ENCODE assay signal across 11 mouse cellular contexts in genomic region chr8:72573450-72573849, GRCm38 (mm10). TPM values are rescaled to one million over a fixed set of nuclear protein-coding genes. Genes with fewer than 3 reads are reported as not detected.
DNase-seq lines count a peak whose midpoint lies in the region; ATAC-seq and TF ChIP-seq lines count a peak whose summit lies in the region.
"Had no signal": no experiment of that assay in that cellular context is flagged by ENCODE, and none has a peak within 500 bp of the region (broad histone marks: within the 10 kb centered on the region; RNA-seq: fewer than 3 reads in every experiment).

No protein-coding gene starts in this region.

- H3K4me1 ChIP-seq in forebrain, postnatal 0 days (ENCODE audit: insufficient read depth): peaks cover 13% of the 10 kb centered on the region
- peaks cover 36% of the 10 kb centered on the region for H3K4me1 ChIP-seq in forebrain, embryonic 15.5 days
- peaks cover 11% of the 10 kb centered on the region for H3K4me1 ChIP-seq in hindbrain, postnatal 0 days (ENCODE audit: insufficient read depth, low read length)
- peaks cover 35% of the 10 kb centered on the region for H3K4me1 ChIP-seq in hindbrain, embryonic 13.5 days (replicated peaks)

- H3K4me2 ChIP-seq in forebrain, postnatal 0 days (ENCODE audit: low read depth): peak overlapping the region; percentile 91; the same call in 1 of the 2 replicates
- H3K4me2 ChIP-seq in forebrain, embryonic 15.5 days (replicated peaks): no peak overlapping the region
- peak overlapping the region; percentile 93 for H3K4me2 ChIP-seq in hindbrain, postnatal 0 days (ENCODE audit: low read depth, low read length)
- no peak overlapping the region; the same call in 1 of the 2 replicates for H3K4me2 ChIP-seq in hindbrain, embryonic 13.5 days

- 68% methylated on average over 6 of the region's 6 CpGs for WGBS in forebrain, postnatal 0 days
- WGBS in forebrain, embryonic 15.5 days: 77% methylated on average over 6 of the region's 6 CpGs
- 71% methylated on average over 6 of the region's 6 CpGs for WGBS in hindbrain, postnatal 0 days
- WGBS in hindbrain, embryonic 13.5 days: 81% methylated on average over 6 of the region's 6 CpGs

- H3K27me3 ChIP-seq in forebrain, postnatal 0 days (ENCODE audit: insufficient read depth, low read length): no peaks in the 10 kb centered on the region
- no peaks in the 10 kb centered on the region for H3K27me3 ChIP-seq in forebrain, embryonic 15.5 days
- no peaks in the 10 kb centered on the region for H3K27me3 ChIP-seq in hindbrain, postnatal 0 days (ENCODE audit: insufficient read depth, low read length)
- H3K27me3 ChIP-seq in hindbrain, embryonic 13.5 days: no peaks in the 10 kb centered on the region

- no peak for ATAC-seq in forebrain, postnatal 0 days
- no peak for ATAC-seq in forebrain, embryonic 15.5 days (replicated peaks)
- no peak for ATAC-seq in hindbrain, postnatal 0 days
- ATAC-seq in hindbrain, embryonic 13.5 days (ENCODE audit: low FRiP score): no peak
- ATAC-seq: intestine, embryonic 16.5 days had no signal

- no peak overlapping the region for H3K27ac ChIP-seq in forebrain, postnatal 0 days (ENCODE audit: low read depth, low read length)
- no peak overlapping the region for H3K27ac ChIP-seq in forebrain, embryonic 15.5 days (replicated peaks)
- no peak overlapping the region for H3K27ac ChIP-seq in hindbrain, postnatal 0 days
- H3K27ac ChIP-seq in hindbrain, embryonic 13.5 days: no peak overlapping the region

- no peak overlapping the region for H3K9ac ChIP-seq in forebrain, postnatal 0 days
- H3K9ac ChIP-seq in forebrain, embryonic 15.5 days (replicated peaks): no peak overlapping the region; the same call in 1 of the 2 replicates
- H3K9ac ChIP-seq in hindbrain, postnatal 0 days (replicated peaks; ENCODE audit: low read length): no peak overlapping the region
- no peak overlapping the region for H3K9ac ChIP-seq in hindbrain, embryonic 13.5 days

- H3K36me3 ChIP-seq in forebrain, postnatal 0 days (ENCODE audit: insufficient read depth): peaks cover 6% of the 10 kb centered on the region
- peaks cover 6% of the 10 kb centered on the region for H3K36me3 ChIP-seq in forebrain, embryonic 15.5 days
- H3K36me3 ChIP-seq in hindbrain, postnatal 0 days (ENCODE audit: insufficient read depth, low read length): peaks cover 6% of the 10 kb centered on the region
- peaks cover 9% of the 10 kb centered on the region for H3K36me3 ChIP-seq in hindbrain, embryonic 13.5 days

- H3K9me3 ChIP-seq in forebrain, postnatal 0 days (ENCODE audit: low read length): no peaks in the 10 kb centered on the region
- H3K9me3 ChIP-seq in forebrain, embryonic 15.5 days: no peaks in the 10 kb centered on the region
- no peaks in the 10 kb centered on the region for H3K9me3 ChIP-seq in hindbrain, postnatal 0 days (ENCODE audit: low read length)
- H3K9me3 ChIP-seq in hindbrain, embryonic 13.5 days: no peaks in the 10 kb centered on the region

- no peak for TF ChIP-seq CTCF in forebrain, postnatal 0 days (IDR thresholded peaks at IDR 0.05; ENCODE audit: low read depth)
- no peak for TF ChIP-seq CTCF in hindbrain, postnatal 0 days (IDR thresholded peaks at IDR 0.05; ENCODE audit: low read depth)

- DNase-seq in forebrain, postnatal 0 days: no peak
- DNase-seq in hindbrain, postnatal 0 days (ENCODE audit: low spot score): no peak
- peak; percentile 35 for DNase-seq in right cerebral cortex, adult 18-20 months
- DNase-seq in right cerebral cortex, postnatal 4 days: no peak
- no peak for DNase-seq in adrenal gland, postnatal 4 days (ENCODE audit: low spot score in 2 of 2)
- DNase-seq in urinary bladder, adult 18-20 months (ENCODE audit: low spot score in 2 of 2): no peak
- DNase-seq: gastrocnemius, postnatal 14 days; thymus, adult 18-20 months had no signal

- no peak overlapping the region for H3K4me3 ChIP-seq in forebrain, postnatal 0 days (ENCODE audit: low read depth, low read length)
- H3K4me3 ChIP-seq in forebrain, embryonic 15.5 days: no peak overlapping the region
- H3K4me3 ChIP-seq in hindbrain, postnatal 0 days (ENCODE audit: low read length): no peak overlapping the region
- H3K4me3 ChIP-seq in hindbrain, embryonic 13.5 days: no peak overlapping the region

RNA-seq across cellular contexts. Expression of gene Tmem38a, which starts 1.6 kb away (rescaled TPM):
- total RNA-seq in forebrain, postnatal 0 days (2014; rRNA removed): 40.2 and 46.0 TPM in 2 replicates
- polyA plus RNA-seq in forebrain, postnatal 0 days (2015; fragmentation: Nextera tagmentation; extraction: Ambion mirVana): 26.3 and 37.8 TPM in 2 replicates
- 17.7 and 17.8 TPM in 2 replicates for polyA plus RNA-seq in forebrain, embryonic 15.5 days (2015; fragmentation: Nextera tagmentation; extraction: Ambion mirVana)
- 63.4 and 71.8 TPM in 2 replicates for total RNA-seq in hindbrain, postnatal 0 days (2014; rRNA removed)
- 42.4 and 47.7 TPM in 2 replicates for polyA plus RNA-seq in hindbrain, postnatal 0 days (2015; fragmentation: Nextera tagmentation; extraction: Ambion mirVana)
- polyA plus RNA-seq in hindbrain, embryonic 13.5 days (2015; fragmentation: Nextera tagmentation; extraction: Ambion mirVana): 19.3 and 20.4 TPM in 2 replicates
- total RNA-seq in adrenal gland, postnatal 4 days (2021): 10 to 100 TPM; 25.7 to 36.5 TPM

RNA-seq across cellular contexts. Expression of gene Smim7, which starts 2.6 kb away (rescaled TPM):
- 115 and 117 TPM in 2 replicates for total RNA-seq in forebrain, postnatal 0 days (2014; rRNA removed)
- polyA plus RNA-seq in forebrain, postnatal 0 days (2015; fragmentation: Nextera tagmentation; extraction: Ambion mirVana): 151 and 163 TPM in 2 replicates
- polyA plus RNA-seq in forebrain, embryonic 15.5 days (2015; fragmentation: Nextera tagmentation; extraction: Ambion mirVana): 127 and 128 TPM in 2 replicates
- 94.4 and 106 TPM in 2 replicates for total RNA-seq in hindbrain, postnatal 0 days (2014; rRNA removed)
- polyA plus RNA-seq in hindbrain, postnatal 0 days (2015; fragmentation: Nextera tagmentation; extraction: Ambion mirVana): 143 and 154 TPM in 2 replicates
- polyA plus RNA-seq in hindbrain, embryonic 13.5 days (2015; fragmentation: Nextera tagmentation; extraction: Ambion mirVana): 128 and 141 TPM in 2 replicates
- 100 to 1,000 TPM; 119 to 124 TPM for total RNA-seq in adrenal gland, postnatal 4 days (2021)

RNA-seq across cellular contexts. Expression of gene Med26, which starts 25.4 kb away (rescaled TPM):
- total RNA-seq in forebrain, postnatal 0 days (2014; rRNA removed): 10.9 and 14.2 TPM in 2 replicates
- polyA plus RNA-seq in forebrain, postnatal 0 days (2015; fragmentation: Nextera tagmentation; extraction: Ambion mirVana): 17.7 and 18.6 TPM in 2 replicates
- 18.2 and 19.9 TPM in 2 replicates for polyA plus RNA-seq in forebrain, embryonic 15.5 days (2015; fragmentation: Nextera tagmentation; extraction: Ambion mirVana)
- 12.4 and 15.2 TPM in 2 replicates for total RNA-seq in hindbrain, postnatal 0 days (2014; rRNA removed)
- polyA plus RNA-seq in hindbrain, postnatal 0 days (2015; fragmentation: Nextera tagmentation; extraction: Ambion mirVana): 14.0 and 15.5 TPM in 2 replicates
- polyA plus RNA-seq in hindbrain, embryonic 13.5 days (2015; fragmentation: Nextera tagmentation; extraction: Ambion mirVana): 15.7 and 16.6 TPM in 2 replicates
- 10 to 100 TPM; 12.0 to 13.2 TPM for total RNA-seq in adrenal gland, postnatal 4 days (2021)

Comparison
In these comparisons a context has a peak if more than half of its experiments do, and no peak if none do; other contexts are left out.
1. H3K4me2 ChIP-seq: peak in forebrain, postnatal 0 days (single experiment) and hindbrain, postnatal 0 days (single experiment); none in forebrain, embryonic 15.5 days (single experiment) and hindbrain, embryonic 13.5 days (single experiment).